ENCODE assay signal across 21 mouse cellular contexts in genomic region chrX:113545106-113545505, GRCm38 (mm10).
A peak's percentile ranks its signal among the peaks of the same experiment; 100 is the strongest.
DNase-seq lines count a peak whose midpoint lies in the region; TF ChIP-seq lines count a peak whose summit lies in the region.
"Had no signal": no experiment of that assay in that cellular context is flagged by ENCODE, and none has a peak within 500 bp of the region (broad histone marks: within the 10 kb centered on the region; RNA-seq: fewer than 3 reads in every experiment).

No protein-coding gene starts in this region.

- peak; percentile 50 for DNase-seq in adrenal gland, postnatal 10 days
- DNase-seq in adrenal gland, adult 8-10 months: no peak
- peak; percentile 36 to 53 for DNase-seq in kidney, postnatal 4 days
- no peak for DNase-seq in kidney, adult 8-10 months
- DNase-seq in right cerebral cortex, postnatal 4 days: peak; percentile 2
- DNase-seq in right cerebral cortex, adult 18-20 months: no peak
- DNase-seq in lung, postnatal 36 days: peak; percentile 17
- no peak for DNase-seq in gastrocnemius, adult 2 months
- DNase-seq: cerebellum, adult 11-12 months; gastrocnemius, postnatal 10 days; heart, adult 2 months; heart, postnatal 36 days; left cerebral cortex, postnatal 4 days; retina, postnatal 1 day; thymus, postnatal 36 days had no signal

- H3K4me3 ChIP-seq in gastrocnemius, adult 2 months: no peak overlapping the region
- H3K4me3 ChIP-seq: embryonic facial prominence, embryonic 10.5 days; forebrain, embryonic 12.5 days; heart, adult 2 months; left cerebral cortex, adult 2 months; liver, embryonic 12.5 days; midbrain, embryonic 10.5 days had no signal

- intact Hi-C loops in gastrocnemius, adult 2 months (cut with DNase I): no loop called here

- H3K27ac ChIP-seq in gastrocnemius, adult 2 months: no peak overlapping the region
- H3K27ac ChIP-seq: embryonic facial prominence, embryonic 10.5 days; forebrain, embryonic 12.5 days; heart, adult 2 months; hindbrain, embryonic 14.5 days; left cerebral cortex, adult 2 months; liver, embryonic 12.5 days; midbrain, embryonic 10.5 days had no signal

- TF ChIP-seq CTCF in gastrocnemius, adult 2 months (IDR thresholded peaks at IDR 0.05): no peak

Comparison
In these comparisons a context has a peak if more than half of its experiments do, and no peak if none do; other contexts are left out.
1. DNase-seq: peak in adrenal gland, postnatal 10 days (single experiment), kidney, postnatal 4 days (2 of 2), right cerebral cortex, postnatal 4 days (single experiment) and lung, postnatal 36 days (single experiment); none in adrenal gland, adult 8-10 months (single experiment), kidney, adult 8-10 months (0 of 2), right cerebral cortex, adult 18-20 months (single experiment) and gastrocnemius, adult 2 months (single experiment).